Mouse (Mus musculus): ENCODE data around the gene Wdr6. TPM values are rescaled to one million over a fixed set of nuclear protein-coding genes. Genes with fewer than 3 reads are reported as not detected.

Gene Wdr6
- total RNA-seq, 1 experiment from 2014 or later: 28.8 TPM

- no peak for ATAC-seq (replicated peaks in 1 of 2; ENCODE audit: insufficient read depth in 1 of 2, low FRiP score in 2 of 2, low TSS enrichment in 1 of 2, low read depth in 1 of 2, poor library complexity in 2 of 2, severe bottlenecking in 2 of 2)
Measured at GRCm38 (mm10) chr9:108575321-108576297, 2.9 kb downstream of the Wdr6 start.

GRCm38 (mm10) chr9:108574921-108575320 lies 3.6 kb downstream of the Wdr6 start:
- ATAC-seq (replicated peaks in 1 of 2; ENCODE audit: insufficient read depth in 1 of 2, low FRiP score in 2 of 2, low TSS enrichment in 1 of 2, low read depth in 1 of 2, poor library complexity in 2 of 2, severe bottlenecking in 2 of 2): no peak

DNA sequence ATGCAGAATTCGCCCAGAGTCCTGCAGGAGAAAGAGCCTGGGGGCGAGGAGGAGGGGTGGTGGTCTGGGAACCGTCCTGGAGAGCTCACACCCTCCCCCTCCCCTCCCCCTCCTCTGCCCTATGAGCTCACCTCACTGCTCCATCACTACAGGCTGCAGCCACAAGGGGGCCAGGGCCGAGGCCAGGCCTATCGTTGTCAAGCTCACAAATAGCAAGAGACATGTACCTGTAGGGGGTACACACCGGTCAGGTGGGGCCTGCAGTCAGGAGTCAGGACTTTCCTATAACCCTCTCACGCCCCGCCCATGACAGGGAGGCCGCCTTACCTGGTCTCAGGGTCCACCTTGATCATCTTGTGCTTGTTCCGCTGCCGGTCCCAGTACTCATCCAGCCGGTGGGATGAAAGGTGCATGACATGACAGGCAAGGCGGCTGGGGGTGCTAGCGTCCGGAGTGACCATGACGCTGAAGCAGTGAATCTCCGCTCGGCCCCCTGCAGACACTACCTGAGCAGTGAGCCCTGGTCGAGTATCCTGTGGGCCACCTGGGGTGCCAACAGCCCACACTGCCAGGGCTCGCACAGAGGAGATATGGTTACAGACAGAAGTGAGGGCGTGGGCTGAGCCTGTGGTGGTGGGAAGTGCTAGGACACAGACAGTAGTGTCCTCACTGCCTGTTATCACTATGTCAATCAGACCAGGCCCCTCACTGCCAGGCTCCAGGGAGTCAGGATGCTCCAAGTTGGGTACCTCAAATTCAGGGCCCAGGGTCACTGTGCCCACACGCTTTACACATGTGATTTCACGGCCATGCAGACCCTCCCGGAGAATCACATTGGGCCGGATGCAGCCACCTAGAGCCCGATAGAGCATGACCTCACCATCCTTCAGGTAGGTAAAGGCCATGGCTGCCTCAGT lies 4.5 kb downstream of the Wdr6 start:
- ATAC-seq (replicated peaks in 1 of 2; ENCODE audit: insufficient read depth in 1 of 2, low FRiP score in 2 of 2, low TSS enrichment in 1 of 2, low read depth in 1 of 2, poor library complexity in 2 of 2, severe bottlenecking in 2 of 2): no peak

DNA sequence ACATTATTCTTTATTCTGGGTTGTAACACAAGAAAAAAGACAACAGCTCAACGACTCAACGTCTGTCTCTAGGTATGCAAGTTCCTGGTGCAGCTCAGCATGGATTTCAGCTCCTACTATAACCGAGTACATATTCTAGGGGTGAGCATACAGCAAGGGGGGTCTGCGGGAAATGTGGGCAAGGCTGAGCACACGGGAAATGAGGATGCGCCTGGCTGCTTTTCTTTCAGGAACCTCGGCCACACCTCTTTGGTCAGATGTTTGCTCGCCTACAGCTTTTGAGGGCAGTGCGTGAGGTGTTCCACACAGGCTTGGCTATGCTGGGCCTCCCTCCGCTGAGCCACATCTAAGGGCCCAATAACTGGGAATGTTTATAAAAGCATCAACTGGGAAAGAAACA lies 6.2 kb downstream of the Wdr6 start:
- no peak for ATAC-seq (replicated peaks in 1 of 2; ENCODE audit: insufficient read depth in 1 of 2, low FRiP score in 2 of 2, low TSS enrichment in 1 of 2, low read depth in 1 of 2, poor library complexity in 2 of 2, severe bottlenecking in 2 of 2)

- ATAC-seq (replicated peaks in 1 of 2; ENCODE audit: insufficient read depth in 1 of 2, low FRiP score in 2 of 2, low TSS enrichment in 1 of 2, low read depth in 1 of 2, poor library complexity in 2 of 2, severe bottlenecking in 2 of 2): no peak
Measured at GRCm38 (mm10) chr9:108571401-108571973, 7.1 kb downstream of the Wdr6 start.

DNA sequence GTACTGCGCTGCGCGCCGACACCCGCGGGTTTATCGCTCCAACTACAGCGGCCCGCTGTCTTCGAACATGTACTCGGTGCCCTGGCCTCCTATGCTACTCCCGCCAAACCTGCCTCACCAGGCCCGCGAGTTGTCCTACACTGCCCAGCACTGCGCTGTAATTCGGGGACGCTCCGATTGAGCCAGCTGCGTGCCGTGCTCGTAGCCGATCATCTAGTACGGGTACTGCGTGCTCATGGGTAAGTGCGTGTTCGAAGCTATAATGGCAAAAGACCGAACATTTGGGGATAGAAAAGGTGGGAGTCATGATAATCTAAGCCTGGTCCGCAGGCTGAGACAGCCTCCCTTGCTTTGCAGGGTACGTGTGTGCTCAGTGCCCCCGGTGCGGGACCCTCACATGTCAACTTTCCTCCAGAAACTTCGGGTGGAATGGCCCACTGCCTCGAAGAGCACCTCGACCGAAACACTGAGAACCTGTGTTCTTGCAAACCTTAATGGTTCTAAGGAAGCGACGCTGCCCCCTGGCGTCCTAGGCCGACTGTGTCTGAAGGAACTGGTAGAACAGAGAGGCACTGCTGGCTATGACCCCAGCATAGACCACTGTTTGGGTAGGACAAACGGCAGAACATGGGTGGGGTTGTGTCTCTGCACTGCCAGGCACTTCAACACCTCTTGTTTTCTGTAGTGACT lies 8.2 kb downstream of the Wdr6 start:
- 0 out of 4 replicates have a peak, but pooled peaks have one; percentile 13 to 23 for ATAC-seq (replicated peaks in 1 of 2; ENCODE audit: insufficient read depth in 1 of 2, low FRiP score in 2 of 2, low TSS enrichment in 1 of 2, low read depth in 1 of 2, poor library complexity in 2 of 2, severe bottlenecking in 2 of 2)

DNA sequence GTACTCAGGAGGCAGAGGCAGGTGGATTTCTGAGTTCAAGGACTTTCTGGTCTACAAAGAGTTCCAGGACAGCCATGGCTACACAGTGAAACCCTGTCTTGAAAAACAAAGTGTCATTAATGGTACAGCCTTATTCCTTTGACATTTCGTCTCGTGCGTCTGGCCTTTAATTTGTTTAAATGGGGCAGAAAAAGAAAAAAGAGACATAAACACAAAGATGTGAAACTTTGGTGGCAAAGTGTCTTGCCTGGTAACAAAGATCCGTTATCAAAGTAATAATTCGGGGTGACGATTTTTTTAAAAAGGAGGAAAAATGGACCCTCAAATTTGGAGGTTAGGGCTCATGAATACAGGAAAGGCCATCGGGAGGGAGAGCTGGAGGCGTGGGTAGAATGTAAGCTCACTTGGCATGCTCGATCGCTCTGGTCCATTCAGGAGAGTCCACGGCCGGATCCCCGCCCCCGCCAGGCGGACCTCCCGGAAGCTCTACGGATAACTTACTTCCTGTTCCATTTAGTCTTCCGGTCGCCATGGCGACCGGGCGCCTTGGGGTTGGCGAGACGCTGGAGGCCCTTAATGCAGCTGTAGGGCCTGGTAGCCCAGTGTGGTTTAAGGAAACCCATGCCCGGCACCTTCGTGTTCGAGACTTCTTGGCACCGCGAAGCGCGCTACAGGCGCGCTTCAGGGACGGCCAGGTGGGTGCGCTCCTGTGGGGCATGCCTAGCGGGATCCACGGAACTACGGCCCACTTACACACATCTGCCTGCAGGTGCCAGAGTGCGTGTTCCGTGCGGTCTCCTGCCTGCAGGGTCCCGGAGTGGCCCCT lies 8.9 kb downstream of the Wdr6 start, which contains the start of gene Dalrd3:
Gene Dalrd3 (plus strand): TSS at position 506 of the 826 bp plus-strand sequence.
- ATAC-seq (replicated peaks in 1 of 2; ENCODE audit: insufficient read depth in 1 of 2, low FRiP score in 2 of 2, low TSS enrichment in 1 of 2, low read depth in 1 of 2, poor library complexity in 2 of 2, severe bottlenecking in 2 of 2): peak; percentile 22 to 34

DNA sequence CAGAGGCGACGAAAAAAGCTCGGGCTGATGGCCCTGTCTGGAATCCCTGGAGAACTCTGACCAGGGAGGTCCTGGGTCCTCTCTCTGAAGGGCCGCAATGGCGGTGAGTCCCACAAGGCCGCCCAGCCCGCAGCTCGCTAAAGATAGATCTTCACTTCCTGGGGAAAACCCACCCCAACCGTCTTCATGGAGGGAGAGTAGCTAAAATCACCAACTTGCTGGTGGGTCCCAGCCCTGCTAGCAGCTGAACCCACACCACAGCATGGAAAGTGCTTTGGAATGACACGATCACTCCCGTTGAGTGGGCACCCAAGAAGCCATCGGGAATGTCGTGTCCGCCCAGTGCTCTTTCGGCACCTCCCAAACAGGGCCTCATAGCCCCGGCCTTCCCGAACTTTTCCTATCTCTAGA lies 10.0 kb downstream of the Wdr6 start:
- ATAC-seq (replicated peaks in 1 of 2; ENCODE audit: insufficient read depth in 1 of 2, low FRiP score in 2 of 2, low TSS enrichment in 1 of 2, low read depth in 1 of 2, poor library complexity in 2 of 2, severe bottlenecking in 2 of 2): no peak

DNA sequence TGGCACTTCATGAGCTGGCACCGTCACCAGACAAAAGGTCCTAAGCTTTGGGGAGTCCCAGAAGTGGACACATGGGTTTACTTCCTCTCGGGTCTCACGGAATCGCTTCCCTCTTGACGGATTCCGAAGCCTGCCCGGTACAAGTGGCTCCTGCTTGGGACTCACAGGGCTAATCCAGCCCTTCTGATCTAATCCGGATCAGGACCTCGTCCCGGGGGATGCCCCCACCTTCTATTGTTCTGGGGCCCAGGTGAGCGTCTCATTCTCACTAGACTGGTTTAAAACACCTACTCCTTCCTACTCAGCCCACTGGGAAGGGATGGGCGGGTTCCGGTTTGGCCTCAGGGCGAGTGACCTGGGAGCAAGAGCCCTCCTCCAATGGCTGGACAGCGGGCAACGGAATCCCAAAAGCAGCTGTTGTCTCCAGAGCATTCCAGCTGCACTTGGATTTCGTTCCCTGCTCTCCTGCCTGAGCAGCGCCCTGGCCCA lies 10.6 kb downstream of the Wdr6 start:
- no peak for ATAC-seq (replicated peaks in 1 of 2; ENCODE audit: insufficient read depth in 1 of 2, low FRiP score in 2 of 2, low TSS enrichment in 1 of 2, low read depth in 1 of 2, poor library complexity in 2 of 2, severe bottlenecking in 2 of 2)

DNA sequence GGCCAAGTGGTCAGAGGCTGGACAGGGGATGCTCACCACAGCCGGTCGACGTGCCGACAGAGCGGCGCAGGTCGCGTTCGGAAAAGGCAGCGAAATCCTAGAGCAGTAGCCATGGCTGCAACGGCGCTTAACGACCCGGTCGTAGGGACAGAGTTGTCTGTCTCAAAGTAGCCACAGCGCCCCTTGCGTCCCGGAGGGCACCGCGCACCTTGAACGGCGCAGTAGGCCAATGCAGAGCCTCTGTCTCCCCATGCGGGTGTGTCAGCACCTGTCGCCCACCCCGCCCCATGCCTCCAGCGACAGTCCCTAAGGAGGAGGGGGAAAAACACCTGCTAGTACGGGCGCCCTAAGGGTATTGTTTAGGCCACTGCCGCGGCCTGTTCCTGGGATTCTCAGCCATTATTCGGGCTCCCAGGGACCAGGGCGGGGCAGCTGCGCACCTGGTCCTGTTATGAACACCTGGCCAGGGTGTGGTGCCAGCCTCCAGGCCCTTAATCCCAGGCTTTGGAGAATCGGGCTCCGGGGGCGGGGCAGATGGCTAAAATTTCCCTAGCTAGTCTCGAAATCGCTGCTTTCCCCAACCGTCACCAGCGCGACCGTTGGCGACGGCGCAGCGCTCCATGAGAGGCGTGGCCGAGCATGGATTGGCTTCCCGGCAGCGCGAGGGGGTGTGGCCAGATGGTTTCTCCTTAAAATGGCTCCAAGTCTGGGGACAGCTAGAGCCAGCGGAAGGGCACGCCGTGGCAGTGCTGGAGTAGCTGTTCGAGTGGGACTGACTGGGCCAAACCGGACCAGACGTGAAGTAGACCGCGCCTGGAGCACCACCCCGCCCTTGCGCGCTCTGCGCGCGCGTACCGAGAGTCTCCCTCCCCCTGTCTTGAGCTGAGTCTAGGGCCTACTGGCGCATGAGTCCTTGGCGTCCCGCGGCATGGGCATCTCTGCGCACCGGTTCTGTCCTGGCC lies 11.4 kb downstream of the Wdr6 start, which contains the start of gene Ndufaf3:
Gene Ndufaf3 (minus strand): TSS at position 620 of the 962 bp plus-strand sequence.
- ATAC-seq (replicated peaks in 1 of 2; ENCODE audit: insufficient read depth in 1 of 2, low FRiP score in 2 of 2, low TSS enrichment in 1 of 2, low read depth in 1 of 2, poor library complexity in 2 of 2, severe bottlenecking in 2 of 2): peak; percentile 74 to 75

DNA sequence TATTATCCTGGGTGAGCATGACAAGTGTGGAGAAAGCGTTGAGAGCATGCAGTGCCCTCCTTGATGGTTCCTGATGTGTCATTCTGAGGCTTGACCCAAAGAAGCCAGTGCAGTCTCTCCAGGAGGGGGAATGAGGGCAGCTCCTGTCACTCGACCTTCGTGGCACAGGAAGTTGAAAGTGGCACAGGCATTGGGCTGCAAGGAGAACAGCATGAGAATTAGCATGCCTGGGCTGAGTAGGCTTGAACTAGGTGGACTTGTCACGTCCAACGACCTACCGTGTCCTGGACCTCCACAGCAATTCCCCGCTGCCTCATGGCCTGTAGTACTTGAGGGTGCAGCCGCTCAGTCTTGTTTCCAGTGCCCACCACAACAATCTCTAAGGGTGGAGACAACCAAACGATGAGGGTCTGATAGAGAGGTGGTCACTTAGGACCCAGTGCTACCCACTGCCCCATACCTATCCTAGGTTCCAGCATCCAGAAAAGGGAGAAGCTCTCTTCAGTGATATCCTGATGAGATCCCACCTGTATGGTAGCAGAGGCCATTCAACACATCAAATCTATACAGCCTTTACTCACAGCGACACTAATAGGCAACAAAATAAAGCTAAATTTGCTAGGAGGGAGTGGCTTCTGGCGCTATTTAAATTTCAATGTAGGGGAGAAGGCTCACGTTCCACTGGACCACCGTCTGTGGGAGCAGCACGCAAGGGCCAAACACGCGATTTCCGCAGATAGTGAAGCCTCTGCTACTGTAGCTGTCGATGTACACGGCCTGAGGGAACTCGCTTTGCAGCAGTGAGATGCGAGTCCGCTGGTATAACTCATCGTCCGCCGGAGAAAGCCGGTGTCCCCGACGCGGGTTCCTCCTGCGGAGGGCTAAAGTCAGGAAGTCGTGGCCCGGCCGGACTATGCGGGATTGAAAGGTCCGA lies 12.4 kb downstream of the Wdr6 start:
- peak in 1 of 2 experiments; percentile 0; a peak in 1 of 4 replicates for ATAC-seq (replicated peaks in 1 of 2; ENCODE audit: insufficient read depth in 1 of 2, low FRiP score in 2 of 2, low TSS enrichment in 1 of 2, low read depth in 1 of 2, poor library complexity in 2 of 2, severe bottlenecking in 2 of 2)

GRCm38 (mm10) chr9:108564131-108564530 lies 14.4 kb downstream of the Wdr6 start:
- ATAC-seq (replicated peaks in 1 of 2; ENCODE audit: insufficient read depth in 1 of 2, low FRiP score in 2 of 2, low TSS enrichment in 1 of 2, low read depth in 1 of 2, poor library complexity in 2 of 2, severe bottlenecking in 2 of 2): no peak

- ATAC-seq (replicated peaks in 1 of 2; ENCODE audit: insufficient read depth in 1 of 2, low FRiP score in 2 of 2, low TSS enrichment in 1 of 2, low read depth in 1 of 2, poor library complexity in 2 of 2, severe bottlenecking in 2 of 2): no peak
Measured at GRCm38 (mm10) chr9:108563671-108564070, 14.9 kb downstream of the Wdr6 start.

DNA sequence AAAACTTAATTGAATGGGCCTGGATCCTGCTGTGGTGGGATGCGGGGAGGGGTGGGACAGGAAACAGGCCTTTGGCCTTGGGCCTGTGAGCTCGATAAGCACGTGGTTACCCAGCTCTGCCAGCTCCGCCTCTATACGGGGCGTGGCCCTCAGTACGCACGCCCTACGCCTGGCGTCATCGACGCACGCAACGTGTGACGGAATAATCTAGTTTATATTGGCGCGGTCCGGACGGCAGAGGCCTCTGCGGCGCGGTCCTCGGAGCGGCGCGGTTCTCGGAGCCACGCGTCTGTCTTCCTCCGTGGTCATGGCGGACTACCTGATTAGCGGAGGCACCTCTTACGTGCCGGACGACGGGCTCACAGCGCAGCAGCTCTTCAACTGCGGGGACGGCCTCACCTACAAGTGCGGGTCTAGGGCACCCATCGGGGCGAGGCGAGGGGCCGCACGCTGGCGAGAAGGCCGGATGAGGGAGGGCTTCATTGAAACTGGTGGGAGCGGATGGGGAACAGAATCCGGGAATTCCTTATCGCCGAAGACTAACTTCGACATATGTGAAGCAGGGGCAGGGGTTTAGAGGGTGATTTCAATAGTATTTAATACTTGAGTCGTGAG lies 18.2 kb downstream of the Wdr6 start, which contains the start of gene Impdh2:
Gene Impdh2 (plus strand): TSS at position 60 of the 615 bp plus-strand sequence.
- peak; percentile 98 to 99 for ATAC-seq (replicated peaks in 1 of 2; ENCODE audit: insufficient read depth in 1 of 2, low FRiP score in 2 of 2, low TSS enrichment in 1 of 2, low read depth in 1 of 2, poor library complexity in 2 of 2, severe bottlenecking in 2 of 2)
